Mouse (Mus musculus) embryonic facial prominence, embryonic 13.5 days (tissue): ENCODE results near the gene Tgds. TPM values are rescaled to one million over a fixed set of nuclear protein-coding genes. Genes with fewer than 3 reads are reported as not detected.
"Not testable (repeated sequence)": the region's sequence is repeated elsewhere in the genome, so short reads cannot be mapped to it uniquely, and the experiment has no call there.

Source experiments
- ATAC-seq: fragments of 200-750 bp; cut with Nextera tagmentation; 2 replicates; pipeline ENCODE4 v1.8.0; 2017; ENCODE audit warnings: low read depth; ENCODE audit not compliant: insufficient number of reproducible peaks, insufficient read depth, low FRiP score, low TSS enrichment
- H3K27ac ChIP-seq: fragments of 300-500 bp; sonication (generic); 2 replicates; pipeline ENCODE4 v1.5.1; 2015; ENCODE audit warnings: moderate library complexity, mild to moderate bottlenecking, inconsistent platforms
- H3K27me3 ChIP-seq: fragments of 300-500 bp; sonication (generic); 2 replicates; pipeline ENCODE4 v1.6.1; 2015; ENCODE audit warnings: mild to moderate bottlenecking, inconsistent platforms
- H3K36me3 ChIP-seq: fragments of 300-500 bp; sonication (generic); 2 replicates; pipeline ENCODE4 v1.6.1; 2015; ENCODE audit warnings: mild to moderate bottlenecking, inconsistent platforms
- H3K4me1 ChIP-seq: fragments of 300-500 bp; sonication (generic); 2 replicates; pipeline ENCODE4 v1.6.1; 2015; ENCODE audit warnings: inconsistent platforms
- H3K4me2 ChIP-seq: fragments of 300-500 bp; sonication (generic); 2 replicates; pipeline ENCODE4 v1.6.1; 2015; ENCODE audit warnings: moderate library complexity, mild to moderate bottlenecking, inconsistent platforms
- H3K4me3 ChIP-seq: fragments of 300-500 bp; sonication (generic); 2 replicates; pipeline ENCODE4 v1.5.1; 2015; ENCODE audit warnings: mild to moderate bottlenecking, inconsistent platforms
- H3K9ac ChIP-seq: fragments of 300-500 bp; sonication (generic); 2 replicates; pipeline ENCODE4 v1.6.1; 2015; ENCODE audit warnings: mild to moderate bottlenecking, inconsistent platforms
- H3K9me3 ChIP-seq: fragments of 300-500 bp; sonication (generic); 2 replicates; pipeline ENCODE4 v1.6.1; 2016; ENCODE audit warnings: inconsistent platforms
- WGBS: fragments of 180-500 bp; shearing (Covaris S2); methylation state at CpG from one replicate; pipeline ENCODE4 v1.1.7; 2015; ENCODE audit warnings: mixed read lengths; 5-methylcytosine and 5-hydroxymethylcytosine counted together
- polyA plus RNA-seq: library from polyadenylated mRNA; unstranded; fragments of >200 nt; fragmentation: Nextera tagmentation; extraction: Ambion mirVana; gene quantifications from 2 replicates; pipeline ENCODE4 v1.2.1, GENCODE M21; 2015

The Tgds gene
- polyA plus RNA-seq, 1 experiment from 2014 or later, result 35.2 TPM

GRCm38 (mm10) chr14:118131931-118132641 lies 469 bp downstream of the Tgds start:
- 13% methylated on average over 21 of the region's 21 CpGs for WGBS
- H3K36me3 ChIP-seq, result peaks cover 24% of the 10 kb centered on the region
- ATAC-seq, result no peak
- no peaks in the 10 kb centered on the region for H3K9me3 ChIP-seq
- peak overlapping the region; percentile 57; the same call in 1 of the 2 replicates for H3K27ac ChIP-seq
- peak overlapping the region; percentile 83 for H3K4me3 ChIP-seq
- peak overlapping the region; percentile 69 for H3K4me2 ChIP-seq
- peaks cover 10% of the 10 kb centered on the region; the same call in 1 of the 2 replicates for H3K27me3 ChIP-seq
- peaks cover 21% of the 10 kb centered on the region for H3K4me1 ChIP-seq
- peak overlapping the region; percentile 87 for H3K9ac ChIP-seq

GRCm38 (mm10) chr14:118131472-118131871 lies 1.1 kb downstream of the Tgds start:
- Histone ChIP-seq H3K4me1 (peaks cover 21% of the 10 kb centered on the region), H3K36me3 (peaks cover 30% of the 10 kb centered on the region), H3K27ac (no peak overlapping the region), H3K9me3 (no peaks in the 10 kb centered on the region), H3K27me3 (peaks cover 10% of the 10 kb centered on the region; the same call in 1 of the 2 replicates), H3K9ac (peak overlapping the region; percentile 87), H3K4me3 (peak overlapping the region; percentile 83), H3K4me2 (peak overlapping the region; percentile 69)
- 80% methylated on average over 7 of the region's 7 CpGs for WGBS
- ATAC-seq, result no peak

- ATAC-seq, result no peak
- 91% methylated on average over 5 of the region's 5 CpGs for WGBS
- no peak overlapping the region for H3K9ac ChIP-seq
- no peak overlapping the region for H3K4me2 ChIP-seq
- no peak overlapping the region for H3K4me3 ChIP-seq
- H3K27ac ChIP-seq, result no peak overlapping the region
- no peaks in the 10 kb centered on the region for H3K9me3 ChIP-seq
- H3K4me1 ChIP-seq, result peaks cover 7% of the 10 kb centered on the region
- H3K36me3 ChIP-seq, result peaks cover 66% of the 10 kb centered on the region
- H3K27me3 ChIP-seq, result no peaks in the 10 kb centered on the region
Observed at GRCm38 (mm10) chr14:118126301-118126700, 6.3 kb downstream of the Tgds start.

- H3K9ac ChIP-seq, result no peak overlapping the region
- no peak overlapping the region for H3K4me2 ChIP-seq
- peaks cover 82% of the 10 kb centered on the region for H3K36me3 ChIP-seq
- no peaks in the 10 kb centered on the region for H3K9me3 ChIP-seq
- H3K27me3 ChIP-seq, result no peaks in the 10 kb centered on the region
- WGBS, result 90% methylated on average over 4 of the region's 4 CpGs
- H3K4me1 ChIP-seq, result no peaks in the 10 kb centered on the region
- no peak overlapping the region for H3K27ac ChIP-seq
- H3K4me3 ChIP-seq, result no peak overlapping the region
- no peak for ATAC-seq
Observed at GRCm38 (mm10) chr14:118124771-118125170, 7.8 kb downstream of the Tgds start.

GRCm38 (mm10) chr14:118124129-118124528 lies 8.4 kb downstream of the Tgds start:
- 85% methylated on average over 5 of the region's 5 CpGs for WGBS
- Histone ChIP-seq H3K27me3 (no peaks in the 10 kb centered on the region), H3K27ac (no peak overlapping the region), H3K4me3 (no peak overlapping the region), H3K9me3 (no peaks in the 10 kb centered on the region), H3K36me3 (peaks cover 83% of the 10 kb centered on the region), H3K4me2 (no peak overlapping the region), H3K4me1 (no peaks in the 10 kb centered on the region), H3K9ac (no peak overlapping the region)
- no peak for ATAC-seq

- no peaks in the 10 kb centered on the region for H3K9me3 ChIP-seq
- H3K27me3 ChIP-seq, result no peaks in the 10 kb centered on the region
- no peak overlapping the region for H3K4me3 ChIP-seq
- H3K36me3 ChIP-seq, result peaks cover 73% of the 10 kb centered on the region
- no peak overlapping the region for H3K27ac ChIP-seq
- H3K4me2 ChIP-seq, result no peak overlapping the region
- no peak for ATAC-seq
- 89% methylated on average over 6 of the region's 6 CpGs for WGBS
- no peaks in the 10 kb centered on the region for H3K4me1 ChIP-seq
- H3K9ac ChIP-seq, result no peak overlapping the region
Observed at GRCm38 (mm10) chr14:118113116-118113515, 19.4 kb downstream of the Tgds start.

GRCm38 (mm10) chr14:118107479-118107878 lies 25.1 kb downstream of the Tgds start:
- peaks cover 21% of the 10 kb centered on the region for H3K36me3 ChIP-seq
- not testable (repeated sequence) for H3K9ac ChIP-seq, H3K4me1 ChIP-seq, H3K4me3 ChIP-seq, H3K27ac ChIP-seq, H3K9me3 ChIP-seq, H3K4me2 ChIP-seq, H3K27me3 ChIP-seq, ATAC-seq
- 97% methylated on average over 2 of the region's 2 CpGs for WGBS

- Histone ChIP-seq H3K4me1 (no peaks in the 10 kb centered on the region), H3K36me3 (no peaks in the 10 kb centered on the region), H3K9me3 (no peaks in the 10 kb centered on the region), H3K27ac (no peak overlapping the region), H3K4me3 (no peak overlapping the region), H3K27me3 (no peaks in the 10 kb centered on the region), H3K4me2 (no peak overlapping the region), H3K9ac (no peak overlapping the region)
- WGBS, result 80% methylated on average over 14 of the region's 14 CpGs
- ATAC-seq, result no peak
Observed at GRCm38 (mm10) chr14:118101227-118101990, 31.1 kb downstream of the Tgds start.

- Histone ChIP-seq H3K4me2 (no peak overlapping the region), H3K36me3 (no peaks in the 10 kb centered on the region), H3K9ac (no peak overlapping the region), H3K9me3 (no peaks in the 10 kb centered on the region), H3K4me3 (no peak overlapping the region), H3K4me1 (no peaks in the 10 kb centered on the region), H3K27me3 (no peaks in the 10 kb centered on the region), H3K27ac (no peak overlapping the region)
- ATAC-seq, result no peak
- WGBS, result 57% methylated on average over 2 of the region's 2 CpGs
Observed at GRCm38 (mm10) chr14:118098265-118098664, 34.3 kb downstream of the Tgds start.

- no peaks in the 10 kb centered on the region for H3K36me3 ChIP-seq
- WGBS, result under 1% methylated on average over 18 of the region's 18 CpGs
- H3K9me3 ChIP-seq, result no peaks in the 10 kb centered on the region
- H3K27me3 ChIP-seq, result peaks cover 8% of the 10 kb centered on the region; the same call in 1 of the 2 replicates
- peaks cover 5% of the 10 kb centered on the region for H3K4me1 ChIP-seq
- 0 out of 2 replicates have a peak, but pooled peaks have one; percentile 9 for ATAC-seq
- peak overlapping the region; percentile 71; the same call in 1 of the 2 replicates for H3K27ac ChIP-seq
- H3K9ac ChIP-seq, result peak overlapping the region; percentile 66
- peak overlapping the region; percentile 69 for H3K4me3 ChIP-seq
- H3K4me2 ChIP-seq, result peak overlapping the region; percentile 71
Observed at GRCm38 (mm10) chr14:118089806-118090392, 42.7 kb downstream of the Tgds start.

- Histone ChIP-seq H3K27ac (peak overlapping the region; percentile 71), H3K9ac (peak overlapping the region; percentile 66), H3K27me3 (peaks cover 8% of the 10 kb centered on the region; the same call in 1 of the 2 replicates), H3K4me1 (peaks cover 5% of the 10 kb centered on the region), H3K4me2 (peak overlapping the region; percentile 71), H3K4me3 (peak overlapping the region; percentile 69), H3K9me3 (no peaks in the 10 kb centered on the region), H3K36me3 (no peaks in the 10 kb centered on the region)
- peak; percentile 69 for ATAC-seq
- WGBS, result under 1% methylated on average over 44 of the region's 44 CpGs
Observed at GRCm38 (mm10) chr14:118089215-118089805, 43.2 kb downstream of the Tgds start.
